Mouse (Mus musculus) C2C12 (cell line): Measurements from ENCODE around the gene Ccl5.

ENCODE experiments used
- CTCF ChIP-seq: IDR thresholded peaks from one replicate; pipeline ENCODE4 v1.5.1; 2011; ENCODE audit not compliant: control insufficient read depth, insufficient read depth, insufficient read length
- MYOG ChIP-seq: IDR thresholded peaks from one replicate; pipeline ENCODE4 v1.6.1; 2011; ENCODE audit not compliant: control insufficient read depth, insufficient read length; ENCODE audit errors: extremely low read depth

DNA sequence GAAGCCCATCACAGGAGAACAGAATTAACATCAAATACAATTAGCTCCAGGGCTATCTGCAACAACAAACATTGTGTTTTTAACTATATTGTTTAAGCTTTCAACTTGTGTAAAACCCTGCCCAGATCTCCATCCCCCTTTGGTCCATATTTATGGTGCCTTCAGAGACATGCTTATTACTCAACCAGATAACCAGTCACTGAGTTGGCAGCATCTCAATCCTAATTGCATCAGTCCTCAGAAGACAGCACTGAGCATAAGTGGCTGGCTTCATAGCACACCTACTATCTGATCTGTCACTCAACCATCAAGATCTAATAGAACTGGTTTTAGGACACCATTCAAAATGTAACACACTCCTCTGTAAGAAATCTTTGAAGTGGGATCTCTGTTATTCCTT lies 20.8 kb downstream of the Ccl5 start:
- TF ChIP-seq CTCF (no peak), MYOG (no peak)
